Mouse (Mus musculus): ENCODE results near the gene Zfp467. TPM values are rescaled to one million over a fixed set of nuclear protein-coding genes. Genes with fewer than 3 reads are reported as not detected.
A peak's percentile ranks its signal among the peaks of the same experiment; 100 is the strongest.

The Zfp467 gene
- polyA plus RNA-seq, 1 experiment from 2014 or later: 31.4 TPM

DNA sequence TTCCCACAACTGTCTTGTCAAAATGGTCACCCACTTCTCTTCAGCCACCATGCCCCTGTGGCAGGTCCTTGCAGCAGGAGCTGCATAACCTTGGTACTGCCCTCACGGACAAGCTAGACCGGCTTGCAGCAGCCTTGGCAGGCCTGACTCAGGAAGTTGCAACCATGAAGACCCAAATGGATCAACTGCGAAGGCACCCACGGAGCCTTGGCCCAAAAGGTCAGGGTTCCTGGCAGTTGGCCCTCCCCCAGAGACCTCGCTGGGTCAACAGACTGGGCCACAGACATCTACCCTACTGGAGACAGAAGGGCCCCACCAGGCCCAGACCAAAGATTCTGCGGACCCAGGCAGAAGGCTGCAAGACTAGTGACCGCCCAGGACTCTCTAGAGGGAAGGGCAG is 30.0 kb downstream of the Zfp467 start:
- H3K4me2 ChIP-seq (replicated peaks; ENCODE audit: low read depth, low read length): no peak overlapping the region
- no peaks in the 10 kb centered on the region for H3K9me3 ChIP-seq (ENCODE audit: control insufficient read depth, low read length)
- no peak overlapping the region for H3K4me3 ChIP-seq (ENCODE audit: low read length)
- H3K9ac ChIP-seq (ENCODE audit: low read depth, low read length): no peak overlapping the region
- peaks cover 70% of the 10 kb centered on the region for H3K36me3 ChIP-seq (ENCODE audit: control insufficient read depth, insufficient read depth, low read length)
- WGBS: 89% methylated on average over 7 of the region's 7 CpGs
- ATAC-seq (ENCODE audit: low FRiP score, low TSS enrichment): no peak
- H3K4me1 ChIP-seq (ENCODE audit: control insufficient read depth, insufficient read depth, low read length): no peaks in the 10 kb centered on the region
- no peak overlapping the region for H3K27ac ChIP-seq (ENCODE audit: low read depth, low read length)
- H3K27me3 ChIP-seq (ENCODE audit: control insufficient read depth, insufficient read depth, low read length): no peaks in the 10 kb centered on the region

DNA sequence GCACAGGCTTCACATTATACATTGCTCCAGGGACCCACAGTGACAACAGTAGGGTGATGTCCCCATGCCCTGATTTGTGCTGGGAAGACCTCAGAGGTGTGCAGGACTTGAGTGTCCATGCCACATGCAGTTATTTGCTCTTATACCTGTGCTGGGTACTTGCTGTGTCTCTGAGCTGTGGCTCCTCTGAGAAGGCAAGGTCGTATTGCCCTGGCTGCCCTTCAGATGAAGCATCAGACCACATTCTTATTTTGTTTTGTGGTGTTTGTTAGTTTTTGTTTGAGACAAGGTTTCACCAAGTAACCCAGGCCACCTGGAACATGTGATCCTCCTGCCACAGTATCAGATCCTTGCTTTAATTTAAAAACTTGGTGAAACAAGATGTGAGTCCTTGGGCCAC is 30.7 kb downstream of the Zfp467 start:
- no peak overlapping the region for H3K4me2 ChIP-seq (replicated peaks; ENCODE audit: low read depth, low read length)
- no peaks in the 10 kb centered on the region for H3K9me3 ChIP-seq (ENCODE audit: control insufficient read depth, low read length)
- H3K27me3 ChIP-seq (ENCODE audit: control insufficient read depth, insufficient read depth, low read length): no peaks in the 10 kb centered on the region
- 90% methylated on average over 1 of the region's 1 CpGs for WGBS
- no peaks in the 10 kb centered on the region for H3K4me1 ChIP-seq (ENCODE audit: control insufficient read depth, insufficient read depth, low read length)
- ATAC-seq (ENCODE audit: low FRiP score, low TSS enrichment): no peak
- H3K9ac ChIP-seq (ENCODE audit: low read depth, low read length): no peak overlapping the region
- H3K36me3 ChIP-seq (ENCODE audit: control insufficient read depth, insufficient read depth, low read length): peaks cover 78% of the 10 kb centered on the region
- H3K27ac ChIP-seq (ENCODE audit: low read depth, low read length): no peak overlapping the region
- H3K4me3 ChIP-seq (ENCODE audit: low read length): no peak overlapping the region

DNA sequence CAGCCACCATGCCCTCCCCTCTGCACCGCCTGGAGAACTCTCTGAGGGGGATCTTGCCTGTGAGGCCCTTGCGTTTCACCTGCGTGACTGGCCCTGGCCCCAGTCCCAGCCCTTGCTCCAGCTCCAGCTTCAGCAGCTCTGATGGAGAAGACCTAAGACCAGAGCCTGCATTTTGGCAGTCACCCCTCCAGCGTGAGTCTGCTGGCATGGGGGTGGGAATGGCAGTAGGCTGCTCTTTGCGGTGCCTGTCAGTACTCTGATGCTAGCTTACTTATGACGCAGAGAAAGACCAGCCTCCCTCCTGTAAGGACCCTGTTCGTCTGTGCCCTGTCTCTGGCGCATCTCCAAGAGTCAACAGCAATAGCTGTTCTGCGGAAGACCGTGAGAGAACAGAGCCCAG is 32.5 kb downstream of the Zfp467 start:
- Histone ChIP-seq H3K4me3 (ENCODE audit: low read length) (no peak overlapping the region), H3K4me1 (ENCODE audit: control insufficient read depth, insufficient read depth, low read length) (no peaks in the 10 kb centered on the region), H3K4me2 (replicated peaks; ENCODE audit: low read depth, low read length) (no peak overlapping the region), H3K27ac (ENCODE audit: low read depth, low read length) (no peak overlapping the region), H3K36me3 (ENCODE audit: control insufficient read depth, insufficient read depth, low read length) (peaks cover 96% of the 10 kb centered on the region), H3K9me3 (ENCODE audit: control insufficient read depth, low read length) (no peaks in the 10 kb centered on the region), H3K27me3 (ENCODE audit: control insufficient read depth, insufficient read depth, low read length) (no peaks in the 10 kb centered on the region), H3K9ac (ENCODE audit: low read depth, low read length) (no peak overlapping the region)
- no peak for ATAC-seq (ENCODE audit: low FRiP score, low TSS enrichment)
- WGBS: 92% methylated on average over 10 of the region's 10 CpGs

DNA sequence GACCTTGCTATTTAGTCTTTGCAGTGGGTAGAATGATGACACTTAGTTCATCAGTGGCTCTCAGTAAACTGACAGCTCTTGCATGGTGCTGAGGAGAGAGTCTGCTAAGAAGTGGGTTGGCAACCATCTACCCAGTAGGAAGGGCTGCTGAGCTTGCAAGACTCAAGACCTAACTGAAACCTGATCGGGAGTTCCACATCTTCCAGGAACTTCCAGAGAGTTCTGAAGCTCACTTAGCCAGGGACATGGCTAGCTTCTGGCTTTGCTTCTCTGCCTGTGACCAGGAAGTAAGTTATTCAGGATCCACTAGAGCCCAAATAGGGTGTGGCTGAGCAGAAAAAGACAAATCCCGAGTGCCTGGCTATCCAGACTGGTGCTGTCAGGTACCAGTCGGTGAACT is 33.0 kb downstream of the Zfp467 start:
- H3K9ac ChIP-seq (ENCODE audit: low read depth, low read length): no peak overlapping the region
- H3K4me1 ChIP-seq (ENCODE audit: control insufficient read depth, insufficient read depth, low read length): no peaks in the 10 kb centered on the region
- H3K9me3 ChIP-seq (ENCODE audit: control insufficient read depth, low read length): no peaks in the 10 kb centered on the region
- no peaks in the 10 kb centered on the region for H3K27me3 ChIP-seq (ENCODE audit: control insufficient read depth, insufficient read depth, low read length)
- no peak for ATAC-seq (ENCODE audit: low FRiP score, low TSS enrichment)
- H3K4me3 ChIP-seq (ENCODE audit: low read length): no peak overlapping the region
- H3K27ac ChIP-seq (ENCODE audit: low read depth, low read length): no peak overlapping the region
- 80% methylated on average over 3 of the region's 3 CpGs for WGBS
- H3K36me3 ChIP-seq (ENCODE audit: control insufficient read depth, insufficient read depth, low read length): peaks cover 99% of the 10 kb centered on the region
- H3K4me2 ChIP-seq (replicated peaks; ENCODE audit: low read depth, low read length): no peak overlapping the region

DNA sequence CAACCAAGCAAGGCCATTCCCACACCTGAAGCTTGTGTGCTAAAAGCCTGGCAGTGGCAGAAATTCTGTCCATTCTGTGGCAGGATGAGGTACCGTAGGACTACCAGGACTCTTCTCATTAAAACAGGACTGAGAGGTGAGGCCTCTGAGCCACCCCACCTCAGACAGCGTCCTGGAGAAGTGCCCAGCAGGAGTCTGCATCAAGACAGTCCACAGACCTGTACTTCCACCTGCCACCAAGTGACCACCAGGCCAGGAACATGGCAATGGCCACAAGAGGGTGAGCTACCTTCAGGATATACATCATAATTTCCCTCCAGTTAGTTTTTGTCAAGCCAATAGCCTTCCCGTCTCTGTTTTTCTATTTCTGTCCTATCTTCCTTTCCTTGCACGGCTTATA is 33.5 kb downstream of the Zfp467 start:
- Histone ChIP-seq H3K9ac (ENCODE audit: low read depth, low read length) (no peak overlapping the region), H3K4me3 (ENCODE audit: low read length) (no peak overlapping the region), H3K36me3 (ENCODE audit: control insufficient read depth, insufficient read depth, low read length) (peaks cover 100% of the 10 kb centered on the region), H3K9me3 (ENCODE audit: control insufficient read depth, low read length) (no peaks in the 10 kb centered on the region), H3K27me3 (ENCODE audit: control insufficient read depth, insufficient read depth, low read length) (no peaks in the 10 kb centered on the region), H3K4me1 (ENCODE audit: control insufficient read depth, insufficient read depth, low read length) (no peaks in the 10 kb centered on the region), H3K27ac (ENCODE audit: low read depth, low read length) (no peak overlapping the region), H3K4me2 (replicated peaks; ENCODE audit: low read depth, low read length) (no peak overlapping the region)
- WGBS: 92% methylated on average over 4 of the region's 4 CpGs
- ATAC-seq (ENCODE audit: low FRiP score, low TSS enrichment): no peak

DNA sequence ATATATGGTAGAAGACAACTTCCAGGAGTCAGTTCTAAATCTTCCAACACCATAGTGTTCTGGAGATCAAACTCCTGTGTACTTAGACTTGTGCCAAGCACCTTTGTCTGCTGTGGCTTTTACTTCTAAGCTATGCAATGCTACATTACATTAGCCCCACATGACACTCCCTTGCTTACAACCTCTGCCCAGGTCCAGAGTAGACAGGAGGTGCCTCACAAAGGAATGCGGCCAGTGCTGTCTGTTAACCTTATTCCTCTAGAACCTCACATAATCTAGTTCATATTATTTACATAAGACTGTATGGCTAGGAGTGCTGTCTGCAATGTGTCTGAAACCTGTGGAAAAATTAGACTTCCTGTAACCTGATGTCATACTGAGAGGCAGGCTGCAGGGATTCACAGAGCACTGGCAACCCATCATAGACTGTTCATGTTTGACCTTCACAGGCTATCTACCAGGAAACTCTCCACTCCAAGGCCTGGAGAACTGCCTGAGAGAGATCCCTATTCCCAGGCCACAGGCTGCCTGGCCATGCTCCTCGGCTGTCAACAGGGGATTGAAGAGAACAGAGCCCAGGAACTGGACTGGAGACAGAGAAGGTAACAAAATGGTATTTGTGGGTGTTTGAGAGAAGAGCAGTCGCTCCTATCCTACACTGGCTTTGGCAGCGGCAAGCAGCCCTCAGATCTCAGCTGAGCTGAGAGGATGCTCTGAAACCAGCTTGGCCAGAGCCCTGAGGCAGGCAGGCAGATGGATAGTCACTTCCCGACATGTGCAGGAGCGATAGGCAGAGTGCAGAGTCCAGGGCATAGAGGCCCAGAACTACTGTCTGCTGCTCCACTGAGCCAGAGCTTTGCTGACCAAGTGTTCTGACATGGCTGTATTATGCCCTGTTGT is 34.2 kb downstream of the Zfp467 start:
- no peaks in the 10 kb centered on the region for H3K27me3 ChIP-seq (ENCODE audit: control insufficient read depth, insufficient read depth, low read length)
- no peak overlapping the region for H3K27ac ChIP-seq (ENCODE audit: low read depth, low read length)
- no peak for ATAC-seq (ENCODE audit: low FRiP score, low TSS enrichment)
- H3K4me1 ChIP-seq (ENCODE audit: control insufficient read depth, insufficient read depth, low read length): no peaks in the 10 kb centered on the region
- peaks cover 98% of the 10 kb centered on the region for H3K36me3 ChIP-seq (ENCODE audit: control insufficient read depth, insufficient read depth, low read length)
- H3K9ac ChIP-seq (ENCODE audit: low read depth, low read length): no peak overlapping the region
- H3K4me2 ChIP-seq (replicated peaks; ENCODE audit: low read depth, low read length): no peak overlapping the region
- H3K4me3 ChIP-seq (ENCODE audit: low read length): no peak overlapping the region
- no peaks in the 10 kb centered on the region for H3K9me3 ChIP-seq (ENCODE audit: control insufficient read depth, low read length)
- WGBS: 95% methylated on average over 6 of the region's 6 CpGs

DNA sequence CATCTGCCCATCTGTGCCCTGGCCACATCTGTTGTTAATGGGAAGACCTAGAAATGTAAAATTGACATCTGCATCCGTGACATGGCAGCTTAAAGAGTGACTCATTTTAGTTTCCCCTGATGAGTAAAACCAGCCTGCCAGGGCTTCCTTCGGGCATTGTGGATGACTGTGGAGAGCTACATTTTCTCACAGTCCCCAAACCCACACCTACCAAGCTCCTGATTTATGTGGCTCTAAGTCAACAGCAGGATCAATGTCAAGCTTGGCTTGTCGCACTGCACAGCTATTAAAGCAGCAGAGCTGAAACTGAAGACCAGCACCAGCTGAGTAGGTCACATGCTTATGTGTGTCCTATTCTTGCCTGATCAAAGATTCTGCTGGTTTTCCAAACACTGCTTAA is 35.1 kb downstream of the Zfp467 start:
- Histone ChIP-seq H3K27me3 (ENCODE audit: control insufficient read depth, insufficient read depth, low read length) (no peaks in the 10 kb centered on the region), H3K27ac (ENCODE audit: low read depth, low read length) (no peak overlapping the region), H3K4me3 (ENCODE audit: low read length) (no peak overlapping the region), H3K9me3 (ENCODE audit: control insufficient read depth, low read length) (no peaks in the 10 kb centered on the region), H3K36me3 (ENCODE audit: control insufficient read depth, insufficient read depth, low read length) (peaks cover 97% of the 10 kb centered on the region), H3K9ac (ENCODE audit: low read depth, low read length) (no peak overlapping the region), H3K4me1 (ENCODE audit: control insufficient read depth, insufficient read depth, low read length) (no peaks in the 10 kb centered on the region), H3K4me2 (replicated peaks; ENCODE audit: low read depth, low read length) (no peak overlapping the region)
- peak; percentile 20; the same call in 1 of the 2 replicates for ATAC-seq (ENCODE audit: low FRiP score, low TSS enrichment)
- 50% methylated on average over 3 of the region's 3 CpGs for WGBS

DNA sequence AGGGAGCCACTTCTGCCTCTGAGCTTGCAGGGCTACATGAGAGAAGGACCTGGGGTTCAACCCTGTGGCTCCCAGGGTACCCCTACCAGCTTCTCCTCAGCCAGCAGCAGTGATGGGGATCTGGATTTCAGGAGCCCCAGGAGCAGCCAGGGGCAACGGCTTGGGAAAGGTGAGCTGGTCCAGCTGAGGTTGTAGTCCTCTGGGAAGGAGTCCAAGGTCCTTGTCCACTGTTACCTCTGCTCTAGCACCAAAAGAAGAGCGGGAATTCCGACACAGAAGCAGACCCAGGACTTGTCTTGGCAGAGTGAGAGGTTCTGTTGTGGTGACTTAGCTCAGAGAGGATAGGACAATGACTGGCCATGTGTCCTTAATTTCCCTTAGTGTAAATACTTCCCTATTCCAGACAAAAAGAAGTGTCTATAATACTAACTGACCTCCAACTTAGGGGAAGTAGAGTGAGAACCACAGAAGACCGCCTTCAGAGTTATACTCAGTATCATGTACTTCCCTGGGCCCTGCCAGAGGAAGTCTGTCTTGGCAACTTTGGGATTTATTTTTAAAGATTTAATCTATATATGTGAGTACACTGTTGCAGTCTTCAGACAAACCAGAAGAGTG is 35.8 kb downstream of the Zfp467 start:
- 97% methylated on average over 4 of the region's 4 CpGs for WGBS
- ATAC-seq (ENCODE audit: low FRiP score, low TSS enrichment): no peak
- no peak overlapping the region for H3K4me2 ChIP-seq (replicated peaks; ENCODE audit: low read depth, low read length)
- H3K27me3 ChIP-seq (ENCODE audit: control insufficient read depth, insufficient read depth, low read length): no peaks in the 10 kb centered on the region
- peaks cover 97% of the 10 kb centered on the region for H3K36me3 ChIP-seq (ENCODE audit: control insufficient read depth, insufficient read depth, low read length)
- no peaks in the 10 kb centered on the region for H3K9me3 ChIP-seq (ENCODE audit: control insufficient read depth, low read length)
- no peaks in the 10 kb centered on the region for H3K4me1 ChIP-seq (ENCODE audit: control insufficient read depth, insufficient read depth, low read length)
- no peak overlapping the region for H3K9ac ChIP-seq (ENCODE audit: low read depth, low read length)
- no peak overlapping the region for H3K27ac ChIP-seq (ENCODE audit: low read depth, low read length)
- no peak overlapping the region for H3K4me3 ChIP-seq (ENCODE audit: low read length)

DNA sequence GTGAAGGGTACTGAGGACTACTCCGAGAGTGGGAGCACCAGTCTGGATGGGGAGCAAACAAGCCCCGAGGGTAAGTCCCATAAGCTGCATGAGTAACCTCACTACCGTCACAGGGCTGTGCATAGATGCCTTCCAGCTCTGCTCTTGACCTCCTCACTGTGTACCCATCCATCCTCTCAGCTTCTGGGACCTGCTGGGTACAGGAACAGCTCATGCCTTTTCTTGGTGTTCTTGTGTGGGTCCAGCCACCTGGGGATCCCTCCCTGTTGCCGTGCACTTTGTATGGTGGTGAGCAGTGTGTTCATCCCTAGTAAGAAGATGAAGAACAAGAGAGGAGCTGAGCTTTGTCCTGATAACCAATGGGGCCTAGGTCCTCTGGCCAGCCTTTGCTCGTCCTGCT is 41.6 kb downstream of the Zfp467 start:
- ATAC-seq (ENCODE audit: low FRiP score, low TSS enrichment): no peak
- H3K36me3 ChIP-seq (ENCODE audit: control insufficient read depth, insufficient read depth, low read length): peaks cover 52% of the 10 kb centered on the region
- no peak overlapping the region for H3K4me3 ChIP-seq (ENCODE audit: low read length)
- no peaks in the 10 kb centered on the region for H3K4me1 ChIP-seq (ENCODE audit: control insufficient read depth, insufficient read depth, low read length)
- H3K9ac ChIP-seq (ENCODE audit: low read depth, low read length): no peak overlapping the region
- WGBS: 91% methylated on average over 5 of the region's 5 CpGs
- no peaks in the 10 kb centered on the region for H3K9me3 ChIP-seq (ENCODE audit: control insufficient read depth, low read length)
- H3K27ac ChIP-seq (ENCODE audit: low read depth, low read length): no peak overlapping the region
- no peaks in the 10 kb centered on the region for H3K27me3 ChIP-seq (ENCODE audit: control insufficient read depth, insufficient read depth, low read length)
- no peak overlapping the region for H3K4me2 ChIP-seq (replicated peaks; ENCODE audit: low read depth, low read length)

Data from kidney, embryonic 14.5 days (tissue).